ENCODE assay signal across 31 mouse cellular contexts in the genomic region with DNA sequence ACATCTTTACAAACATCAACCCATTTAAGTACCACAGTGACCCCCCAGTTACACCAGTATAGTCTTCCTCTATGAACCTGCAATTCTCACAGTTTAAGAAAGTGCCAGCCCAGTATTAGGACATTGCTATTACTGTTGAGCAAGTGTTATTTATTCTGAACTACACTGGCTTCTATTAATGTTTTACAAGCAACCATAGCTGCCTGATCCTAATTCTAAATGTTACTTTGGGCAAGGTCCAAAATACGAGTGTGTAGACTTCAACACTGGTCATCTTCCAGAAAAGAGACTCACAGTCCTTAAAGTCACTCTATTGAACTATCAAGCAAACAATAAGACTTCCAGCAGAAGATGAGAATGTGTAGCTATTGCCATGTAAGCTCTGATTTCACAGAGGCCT.
"Had no signal": no experiment of that assay in that cellular context is flagged by ENCODE, and none has a peak within 500 bp of the region (broad histone marks: within the 10 kb centered on the region; RNA-seq: fewer than 3 reads in every experiment).

No protein-coding gene starts in this region.

- H3K4me1 ChIP-seq: limb, embryonic 10.5 days; limb, embryonic 12.5 days; limb, embryonic 13.5 days; limb, embryonic 15.5 days; liver, embryonic 12.5 days; liver, embryonic 13.5 days; liver, embryonic 15.5 days; lung, embryonic 15.5 days; megakaryocyte, embryonic 14.5 days; midbrain, embryonic 10.5 days; midbrain, embryonic 12.5 days; midbrain, embryonic 13.5 days; midbrain, embryonic 15.5 days; neural tube, embryonic 12.5 days had no signal

- H3K4me2 ChIP-seq: limb, embryonic 12.5 days; limb, embryonic 13.5 days; limb, embryonic 15.5 days; liver, embryonic 11.5 days; liver, embryonic 12.5 days; liver, embryonic 13.5 days; liver, embryonic 15.5 days; lung, embryonic 14.5 days; lung, embryonic 15.5 days; midbrain, embryonic 11.5 days; midbrain, embryonic 12.5 days; midbrain, embryonic 13.5 days; midbrain, embryonic 15.5 days; neural tube, embryonic 12.5 days had no signal

- H3K9me3 ChIP-seq: limb, embryonic 10.5 days; limb, embryonic 12.5 days; limb, embryonic 13.5 days; limb, embryonic 15.5 days; liver, embryonic 13.5 days; lung, embryonic 15.5 days; midbrain, embryonic 10.5 days; midbrain, embryonic 12.5 days; midbrain, embryonic 13.5 days; midbrain, embryonic 15.5 days; neural tube, embryonic 12.5 days had no signal

- H3K4me3 ChIP-seq: limb, embryonic 10.5 days; limb, embryonic 12.5 days; limb, embryonic 13.5 days; limb, embryonic 15.5 days; liver, embryonic 12.5 days; liver, embryonic 13.5 days; liver, embryonic 15.5 days; lung, embryonic 15.5 days; megakaryocyte, embryonic 14.5 days; midbrain, embryonic 10.5 days; midbrain, embryonic 12.5 days; midbrain, embryonic 13.5 days; midbrain, embryonic 15.5 days; myocyte; neural tube, embryonic 12.5 days had no signal

- H3K36me3 ChIP-seq: limb, embryonic 10.5 days; limb, embryonic 12.5 days; limb, embryonic 13.5 days; limb, embryonic 15.5 days; liver, embryonic 12.5 days; liver, embryonic 13.5 days; liver, embryonic 15.5 days; lung, embryonic 15.5 days; midbrain, embryonic 10.5 days; midbrain, embryonic 12.5 days; midbrain, embryonic 13.5 days; midbrain, embryonic 15.5 days; neural tube, embryonic 12.5 days had no signal

- H3K9ac ChIP-seq: limb, embryonic 12.5 days; limb, embryonic 13.5 days; limb, embryonic 15.5 days; liver, embryonic 12.5 days; liver, embryonic 13.5 days; liver, embryonic 14.5 days; liver, embryonic 15.5 days; liver, postnatal 0 days; lung, embryonic 14.5 days; lung, embryonic 15.5 days; midbrain, embryonic 12.5 days; midbrain, embryonic 13.5 days; midbrain, embryonic 15.5 days; neural tube, embryonic 12.5 days had no signal

- H3K27ac ChIP-seq: limb, embryonic 10.5 days; limb, embryonic 12.5 days; limb, embryonic 13.5 days; limb, embryonic 15.5 days; liver, embryonic 12.5 days; liver, embryonic 13.5 days; liver, embryonic 14.5 days; liver, embryonic 15.5 days; lung, embryonic 15.5 days; macrophage; midbrain, embryonic 10.5 days; midbrain, embryonic 12.5 days; midbrain, embryonic 13.5 days; midbrain, embryonic 15.5 days; neural tube, embryonic 12.5 days had no signal

- ATAC-seq: liver, embryonic 12.5 days; liver, postnatal 0 days; lung, postnatal 0 days; midbrain, embryonic 13.5 days; midbrain, embryonic 15.5 days; midbrain, embryonic 16.5 days had no signal

- H3K27me3 ChIP-seq: limb, embryonic 12.5 days; limb, embryonic 13.5 days; limb, embryonic 15.5 days; liver, embryonic 12.5 days; liver, embryonic 13.5 days; liver, embryonic 15.5 days; lung, embryonic 15.5 days; megakaryocyte, embryonic 14.5 days; midbrain, embryonic 12.5 days; midbrain, embryonic 13.5 days; midbrain, embryonic 15.5 days; neural tube, embryonic 12.5 days had no signal

- DNase-seq: left cerebral cortex, postnatal 4 days; liver, embryonic 13.5 days; liver, postnatal 0 days; lung, adult 18-20 months; lung, adult 2 months; lung, embryonic 14.5 days; lung, postnatal 10 days; lung, postnatal 14 days; lung, postnatal 36 days; lung, postnatal 4 days; midbrain, embryonic 14.5 days had no signal
